ENCODE assay signal across 11 mouse cellular contexts in genomic region chr2:65126141-65126783, GRCm38 (mm10).
DNase-seq lines count a peak whose midpoint lies in the region; ATAC-seq lines count a peak whose summit lies in the region.
"Had no signal": no experiment of that assay in that cellular context is flagged by ENCODE, and none has a peak within 500 bp of the region (broad histone marks: within the 10 kb centered on the region; RNA-seq: fewer than 3 reads in every experiment).

No protein-coding gene starts in this region.

- H3K36me3 ChIP-seq in liver, embryonic 12.5 days: no peaks in the 10 kb centered on the region

- H3K27me3 ChIP-seq in liver, embryonic 12.5 days (replicated peaks): no peaks in the 10 kb centered on the region
- H3K27me3 ChIP-seq: liver, embryonic 13.5 days had no signal

- H3K9me3 ChIP-seq in liver, embryonic 12.5 days (replicated peaks): no peaks in the 10 kb centered on the region
- H3K9me3 ChIP-seq: liver, embryonic 13.5 days had no signal

- no peaks in the 10 kb centered on the region for H3K4me1 ChIP-seq in liver, embryonic 12.5 days
- H3K4me1 ChIP-seq: liver, embryonic 13.5 days had no signal

- intact Hi-C loops in left cerebral cortex, postnatal 25 days (cut with DNase I): no loop called here

- peak; percentile 64 for ATAC-seq in frontal cortex, adult (ENCODE audit: low TSS enrichment)
- ATAC-seq in liver, embryonic 12.5 days: no peak

- H3K27ac ChIP-seq in liver, embryonic 12.5 days: no peak overlapping the region
- H3K27ac ChIP-seq: heart, adult 2 months; liver, embryonic 13.5 days had no signal

- no peak overlapping the region for H3K4me3 ChIP-seq in liver, embryonic 12.5 days
- H3K4me3 ChIP-seq: heart, adult 2 months; liver, embryonic 13.5 days had no signal

- DNase-seq in frontal cortex, postnatal 10 days (ENCODE audit: low spot score in 2 of 2): no peak
- peak; percentile 26 to 35 for DNase-seq in right cerebral cortex, postnatal 10 days (ENCODE audit: low spot score in 2 of 2)
- no peak for DNase-seq in right cerebral cortex, postnatal 25 days
- peak; percentile 17 to 32 for DNase-seq in left cerebral cortex, postnatal 25 days (ENCODE audit: low spot score in 2 of 2)
- no peak for DNase-seq in embryo, embryonic 11 days
- DNase-seq in embryo, embryonic 9.5 days (ENCODE audit: extremely low spot score): no peak
- DNase-seq: heart, adult 2 months; liver, embryonic 13.5 days; thymus, adult 2 months had no signal

- WGBS in liver, embryonic 12.5 days (ENCODE audit: insufficient replicate concordance): 75% methylated on average over 12 of the region's 12 CpGs

- H3K4me2 ChIP-seq in liver, embryonic 12.5 days: no peak overlapping the region
- H3K4me2 ChIP-seq: liver, embryonic 13.5 days had no signal

- no peak overlapping the region for H3K9ac ChIP-seq in liver, embryonic 12.5 days
- H3K9ac ChIP-seq: liver, embryonic 13.5 days had no signal

Comparison
In these comparisons a context has a peak if more than half of its experiments do, and no peak if none do; other contexts are left out.
1. DNase-seq: peak in right cerebral cortex, postnatal 10 days (2 of 2) and left cerebral cortex, postnatal 25 days (2 of 2); none in frontal cortex, postnatal 10 days (0 of 2), right cerebral cortex, postnatal 25 days (single experiment), embryo, embryonic 11 days (single experiment) and embryo, embryonic 9.5 days (single experiment).